Mouse (Mus musculus): ENCODE results near the gene Cic. TPM values are rescaled to one million over a fixed set of nuclear protein-coding genes. Genes with fewer than 3 reads are reported as not detected.

Cic gene
- polyA plus RNA-seq, 1 experiment from 2014 or later = 36.0 TPM

GRCm38 (mm10) chr7:25277405-25277804, 9.9 kb downstream of the Cic start:
- peak overlapping the region; percentile 98; the same call in 1 of the 2 replicates for H3K27ac ChIP-seq (ENCODE audit: low read depth, low read length)
- peak overlapping the region; percentile 93 for H3K4me2 ChIP-seq (replicated peaks; ENCODE audit: low read depth, low read length)
- H3K9ac ChIP-seq (ENCODE audit: low read depth, low read length) = peak overlapping the region; percentile 77; the same call in 1 of the 2 replicates
- H3K4me3 ChIP-seq (ENCODE audit: low read length) = no peak overlapping the region; the same call in 1 of the 2 replicates
- no peak for ATAC-seq (ENCODE audit: low FRiP score, low TSS enrichment)
- peaks cover 38% of the 10 kb centered on the region for H3K4me1 ChIP-seq (ENCODE audit: control insufficient read depth, insufficient read depth, low read length)
- H3K9me3 ChIP-seq (ENCODE audit: control insufficient read depth, low read length) = no peaks in the 10 kb centered on the region
- no peaks in the 10 kb centered on the region for H3K27me3 ChIP-seq (ENCODE audit: control insufficient read depth, insufficient read depth, low read length)
- WGBS = 89% methylated on average over 4 of the region's 4 CpGs
- peaks cover 13% of the 10 kb centered on the region for H3K36me3 ChIP-seq (ENCODE audit: control insufficient read depth, insufficient read depth, low read length)

DNA sequence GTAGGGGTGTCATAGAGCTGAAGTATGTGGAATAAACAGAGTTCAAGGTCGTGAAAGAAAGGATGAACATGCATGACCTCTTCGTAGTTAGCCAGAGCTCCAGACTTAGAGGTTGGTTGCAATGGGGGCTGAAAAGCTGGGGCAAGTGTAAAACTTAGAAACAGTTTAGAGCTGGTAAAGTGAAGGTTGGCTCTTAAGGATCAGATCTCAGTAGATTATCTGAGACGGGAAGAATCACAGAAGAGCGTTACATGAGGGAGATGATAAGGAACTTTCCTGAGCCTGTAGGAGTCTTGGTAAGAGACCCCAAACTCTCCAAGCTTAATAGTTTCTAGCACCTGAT, 10.5 kb downstream of the Cic start:
- Histone ChIP-seq H3K9ac (ENCODE audit: low read depth, low read length) (peak overlapping the region; percentile 77; the same call in 1 of the 2 replicates), H3K9me3 (ENCODE audit: control insufficient read depth, low read length) (no peaks in the 10 kb centered on the region), H3K4me1 (ENCODE audit: control insufficient read depth, insufficient read depth, low read length) (peaks cover 38% of the 10 kb centered on the region), H3K4me3 (ENCODE audit: low read length) (peak overlapping the region; percentile 74), H3K4me2 (replicated peaks; ENCODE audit: low read depth, low read length) (peak overlapping the region; percentile 93), H3K27me3 (ENCODE audit: control insufficient read depth, insufficient read depth, low read length) (no peaks in the 10 kb centered on the region), H3K36me3 (ENCODE audit: control insufficient read depth, insufficient read depth, low read length) (peaks cover 8% of the 10 kb centered on the region), H3K27ac (ENCODE audit: low read depth, low read length) (peak overlapping the region; percentile 98)
- 14% methylated on average over 4 of the region's 4 CpGs for WGBS
- no peak for ATAC-seq (ENCODE audit: low FRiP score, low TSS enrichment)

- Histone ChIP-seq H3K4me3 (ENCODE audit: low read length) (peak overlapping the region; percentile 74), H3K36me3 (ENCODE audit: control insufficient read depth, insufficient read depth, low read length) (peaks cover 2% of the 10 kb centered on the region), H3K9me3 (ENCODE audit: control insufficient read depth, low read length) (no peaks in the 10 kb centered on the region), H3K9ac (ENCODE audit: low read depth, low read length) (peak overlapping the region; percentile 77), H3K4me1 (ENCODE audit: control insufficient read depth, insufficient read depth, low read length) (peaks cover 42% of the 10 kb centered on the region), H3K27ac (ENCODE audit: low read depth, low read length) (peak overlapping the region; percentile 98), H3K4me2 (replicated peaks; ENCODE audit: low read depth, low read length) (peak overlapping the region; percentile 93), H3K27me3 (ENCODE audit: control insufficient read depth, insufficient read depth, low read length) (no peaks in the 10 kb centered on the region)
- under 1% methylated on average over 57 of the region's 60 CpGs for WGBS
- ATAC-seq (ENCODE audit: low FRiP score, low TSS enrichment) = peak; percentile 60
These were observed 11.0 kb downstream of the Cic start for GRCm38 (mm10) chr7:25278341-25279075.

DNA sequence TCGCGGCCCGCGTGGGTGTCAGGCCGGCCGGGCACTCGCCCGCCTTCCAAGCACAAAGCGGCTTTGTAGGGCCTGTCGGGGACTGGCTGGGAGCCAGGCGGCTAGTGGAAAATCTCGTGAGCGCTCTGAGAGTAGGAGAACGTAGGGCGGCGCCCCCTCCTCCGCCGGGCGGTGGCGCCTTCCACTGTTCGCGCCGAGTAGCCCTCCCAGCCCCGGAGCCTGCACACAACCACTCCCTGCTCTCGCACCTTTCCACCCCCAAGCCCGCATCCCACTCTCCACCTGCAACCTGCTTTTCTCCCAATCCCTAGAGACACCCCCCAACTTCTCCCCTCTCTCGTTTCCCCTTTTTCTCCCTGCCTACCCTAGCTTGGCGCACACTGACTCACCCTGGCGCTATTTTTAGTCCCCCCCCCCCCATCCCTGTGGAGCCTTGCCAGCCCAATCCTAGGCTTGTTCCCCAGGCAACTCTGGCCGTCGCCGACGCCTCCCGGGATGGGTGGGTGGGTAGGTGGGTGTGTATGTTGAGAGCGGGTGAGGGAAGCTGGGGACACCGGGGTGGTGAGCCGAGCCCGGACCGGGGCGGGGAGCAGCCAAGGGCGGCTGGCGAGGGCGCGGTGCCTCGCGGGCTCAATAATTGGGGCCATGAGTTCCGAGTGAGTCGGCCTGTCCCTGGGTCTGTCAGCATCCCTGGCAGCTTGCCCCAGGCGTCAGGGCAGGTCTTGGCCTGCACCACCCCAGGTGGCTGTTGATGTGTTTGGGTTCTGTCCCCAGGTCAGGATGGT, 11.8 kb downstream of the Cic start:
- peak; percentile 56 for ATAC-seq (ENCODE audit: low FRiP score, low TSS enrichment)
- Histone ChIP-seq H3K4me1 (ENCODE audit: control insufficient read depth, insufficient read depth, low read length) (peaks cover 50% of the 10 kb centered on the region), H3K27ac (ENCODE audit: low read depth, low read length) (peak overlapping the region; percentile 98)

GRCm38 (mm10) chr7:25279861-25280791, 12.6 kb downstream of the Cic start:
- H3K4me1 ChIP-seq (ENCODE audit: control insufficient read depth, insufficient read depth, low read length) = peaks cover 52% of the 10 kb centered on the region

More for the DNA sequence above, 11.8 kb downstream of the Cic start:
- Histone ChIP-seq H3K9me3 (ENCODE audit: control insufficient read depth, low read length) (no peaks in the 10 kb centered on the region), H3K36me3 (ENCODE audit: control insufficient read depth, insufficient read depth, low read length) (no peaks in the 10 kb centered on the region), H3K4me3 (ENCODE audit: low read length) (peak overlapping the region; percentile 74), H3K9ac (ENCODE audit: low read depth, low read length) (peak overlapping the region; percentile 77), H3K4me2 (replicated peaks; ENCODE audit: low read depth, low read length) (peak overlapping the region; percentile 93), H3K27me3 (ENCODE audit: control insufficient read depth, insufficient read depth, low read length) (no peaks in the 10 kb centered on the region)
- WGBS = 1% methylated on average over 48 of the region's 49 CpGs

DNA sequence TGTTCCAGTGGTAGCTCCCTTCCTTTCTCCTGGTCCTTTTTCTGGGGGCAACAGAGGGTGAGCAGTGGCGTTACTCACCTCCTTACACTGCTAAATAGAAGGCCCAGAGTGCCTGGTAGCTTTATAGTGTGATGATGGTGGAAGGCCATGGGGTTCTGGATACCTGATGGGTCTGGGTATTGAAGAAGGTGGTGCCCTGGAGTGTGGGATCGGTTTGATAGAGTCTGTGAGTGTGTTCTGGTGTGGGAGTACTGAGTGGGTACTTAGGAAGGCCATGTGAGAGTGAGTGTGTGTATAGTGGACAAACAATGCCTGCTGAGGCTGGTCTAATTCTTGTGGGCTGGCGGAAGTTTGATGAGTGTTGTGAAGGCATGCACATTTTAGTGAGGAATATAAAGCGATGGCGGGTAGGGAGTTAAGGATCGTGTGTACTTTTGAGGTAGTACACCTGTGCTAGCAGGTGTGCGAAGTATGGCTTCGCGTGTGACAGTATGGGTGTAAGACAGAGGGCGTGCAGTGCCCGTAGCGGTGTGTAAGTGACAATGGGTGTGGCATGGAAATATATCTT, 13.7 kb downstream of the Cic start:
- peak overlapping the region; percentile 48; the same call in 1 of the 2 replicates for H3K9ac ChIP-seq (ENCODE audit: low read depth, low read length)
- H3K4me1 ChIP-seq (ENCODE audit: control insufficient read depth, insufficient read depth, low read length) = peaks cover 49% of the 10 kb centered on the region
- H3K27ac ChIP-seq (ENCODE audit: low read depth, low read length) = peak overlapping the region; percentile 98
- H3K4me3 ChIP-seq (ENCODE audit: low read length) = peak overlapping the region; percentile 74
- no peaks in the 10 kb centered on the region for H3K27me3 ChIP-seq (ENCODE audit: control insufficient read depth, insufficient read depth, low read length)
- ATAC-seq (ENCODE audit: low FRiP score, low TSS enrichment) = 0 out of 2 replicates have a peak, but pooled peaks have one; percentile 3
- peak overlapping the region; percentile 58 for H3K4me2 ChIP-seq (replicated peaks; ENCODE audit: low read depth, low read length)
- WGBS = 24% methylated on average over 12 of the region's 12 CpGs
- H3K9me3 ChIP-seq (ENCODE audit: control insufficient read depth, low read length) = no peaks in the 10 kb centered on the region
- peaks cover 16% of the 10 kb centered on the region for H3K36me3 ChIP-seq (ENCODE audit: control insufficient read depth, insufficient read depth, low read length)

More at GRCm38 (mm10) chr7:25279861-25280791, 12.6 kb downstream of the Cic start:
- H3K4me2 ChIP-seq (replicated peaks; ENCODE audit: low read depth, low read length) = peak overlapping the region; percentile 93
- WGBS = 5% methylated on average over 6 of the region's 6 CpGs
- peaks cover 5% of the 10 kb centered on the region for H3K36me3 ChIP-seq (ENCODE audit: control insufficient read depth, insufficient read depth, low read length)
- ATAC-seq (ENCODE audit: low FRiP score, low TSS enrichment) = peak; percentile 1; the same call in 1 of the 2 replicates
- no peaks in the 10 kb centered on the region for H3K27me3 ChIP-seq (ENCODE audit: control insufficient read depth, insufficient read depth, low read length)
- peak overlapping the region; percentile 77 for H3K9ac ChIP-seq (ENCODE audit: low read depth, low read length)
- peak overlapping the region; percentile 74 for H3K4me3 ChIP-seq (ENCODE audit: low read length)
- no peaks in the 10 kb centered on the region for H3K9me3 ChIP-seq (ENCODE audit: control insufficient read depth, low read length)
- H3K27ac ChIP-seq (ENCODE audit: low read depth, low read length) = peak overlapping the region; percentile 98

GRCm38 (mm10) chr7:25281734-25282601, 14.5 kb downstream of the Cic start:
- Histone ChIP-seq H3K9me3 (ENCODE audit: control insufficient read depth, low read length) (no peaks in the 10 kb centered on the region), H3K4me3 (ENCODE audit: low read length) (peak overlapping the region; percentile 74), H3K9ac (ENCODE audit: low read depth, low read length) (peak overlapping the region; percentile 81), H3K4me1 (ENCODE audit: control insufficient read depth, insufficient read depth, low read length) (peaks cover 49% of the 10 kb centered on the region), H3K4me2 (replicated peaks; ENCODE audit: low read depth, low read length) (peak overlapping the region; percentile 87), H3K36me3 (ENCODE audit: control insufficient read depth, insufficient read depth, low read length) (peaks cover 24% of the 10 kb centered on the region), H3K27ac (ENCODE audit: low read depth, low read length) (peak overlapping the region; percentile 98), H3K27me3 (ENCODE audit: control insufficient read depth, insufficient read depth, low read length) (no peaks in the 10 kb centered on the region)
- peak; percentile 78 for ATAC-seq (ENCODE audit: low FRiP score, low TSS enrichment)
- WGBS = 1% methylated on average over 58 of the region's 108 CpGs

Data from kidney, embryonic 14.5 days (tissue).